Mouse (Mus musculus) CH12.LX (cell line): ENCODE results near the gene D330045A20Rik. TPM values are rescaled to one million over a fixed set of nuclear protein-coding genes. Genes with fewer than 3 reads are reported as not detected.

Experiments used
- DNase-seq: peaks from one replicate; pipeline ENCODE4 v3.0.0-alpha.2; 2013; ENCODE audit errors: extremely low read depth
- H3K27ac ChIP-seq: 2 replicates; pipeline ENCODE4 v1.5.1; 2012; ENCODE audit warnings: low read depth, mild to moderate bottlenecking, control low read depth, moderate library complexity; ENCODE audit not compliant: insufficient read depth
- H3K27me3 ChIP-seq: replicated peaks from 2 replicates; pipeline ENCODE3; 2012; ENCODE audit warnings: inconsistent platforms
- H3K36me3 ChIP-seq, 2 experiments: replicated peaks in 1 of 2; 2 replicates each; pipeline versions ENCODE3 to v1.6.1; 2012; ENCODE audit warnings: inconsistent platforms in 1 of 2, low read length in 1 of 2, mild to moderate bottlenecking in 1 of 2, mixed read lengths in 1 of 2, moderate library complexity in 1 of 2; ENCODE audit not compliant: control insufficient read depth in 1 of 2, insufficient read depth in 1 of 2
- H3K4me1 ChIP-seq, 2 experiments: 2 replicates each; pipeline ENCODE4 v1.6.1; 2012; ENCODE audit warnings: inconsistent platforms in 1 of 2, moderate library complexity in 1 of 2; ENCODE audit not compliant: insufficient read depth in 2 of 2, control insufficient read depth in 1 of 2
- H3K4me2 ChIP-seq: 2 replicates; pipeline ENCODE4 v1.6.1; 2012; ENCODE audit warnings: low read depth, mild to moderate bottlenecking, control low read depth; ENCODE audit not compliant: poor library complexity, insufficient read depth, severe bottlenecking
- H3K4me3 ChIP-seq, 3 experiments: fragments of 150-350 bp in 1 of 3; sonication (generic) in 1 of 3; replicated peaks in 1 of 3; 2 replicates each; pipeline versions ENCODE3 to v1.5.1; 2011 to 2012; ENCODE audit warnings: low read depth in 2 of 3, low read length in 2 of 3, mild to moderate bottlenecking in 2 of 3, moderate library complexity in 2 of 3, control low read depth in 1 of 3, improper control_type of control experiment in 1 of 3, inconsistent platforms in 1 of 3, mixed read lengths in 1 of 3; ENCODE audit not compliant: poor library complexity in 1 of 3
- H3K79me2 ChIP-seq: replicated peaks from 2 replicates; pipeline ENCODE4 v1.6.1; 2012; ENCODE audit warnings: mild to moderate bottlenecking, moderate library complexity; ENCODE audit not compliant: control insufficient read depth, poor library complexity, insufficient read depth, severe bottlenecking; ENCODE audit errors: extremely low read depth
- H3K9ac ChIP-seq: 2 replicates; pipeline ENCODE4 v1.6.1; 2012; ENCODE audit warnings: low read depth, mild to moderate bottlenecking, control low read depth, moderate library complexity; ENCODE audit not compliant: insufficient read depth
- H3K9me3 ChIP-seq: replicated peaks from 2 replicates; pipeline ENCODE3; 2012; ENCODE audit warnings: low read length, inconsistent platforms, mixed read lengths
- CHD1 ChIP-seq: IDR thresholded peaks from 2 replicates; pipeline ENCODE4 v1.6.1; 2012; ENCODE audit warnings: low read depth, low read length, improper control_type of control experiment, inconsistent platforms
- CHD2 ChIP-seq: IDR thresholded peaks from 2 replicates; pipeline ENCODE4 v1.6.1; 2011; ENCODE audit warnings: low read length, improper control_type of control experiment
- CTCF ChIP-seq, 2 experiments: IDR thresholded peaks in 1 of 2; conservative IDR thresholded peaks in 1 of 2; 2 replicates each; pipeline ENCODE4 v1.5.1; 2011 to 2012; ENCODE audit warnings: low read depth in 2 of 2, low read length in 2 of 2, improper control_type of control experiment in 1 of 2, inconsistent platforms in 1 of 2, mild to moderate bottlenecking in 1 of 2, moderate library complexity in 1 of 2
- E2F4 ChIP-seq: IDR thresholded peaks from 2 replicates; pipeline ENCODE4 v1.6.1; 2011; ENCODE audit warnings: low read depth, low read length, improper control_type of control experiment; ENCODE audit not compliant: insufficient replicate concordance
- HCFC1 ChIP-seq: IDR thresholded peaks from 2 replicates; pipeline ENCODE4 v1.6.1; 2012; ENCODE audit warnings: low read depth, mild to moderate bottlenecking, inconsistent platforms, low read length, improper control_type of control experiment
- KAT2A ChIP-seq: IDR thresholded peaks from 2 replicates; pipeline ENCODE4 v1.6.1; 2012; ENCODE audit warnings: low read length, improper control_type of control experiment, inconsistent platforms; ENCODE audit not compliant: insufficient replicate concordance
- MAFK ChIP-seq: IDR thresholded peaks from 2 replicates; pipeline ENCODE4 v1.6.1; 2011; ENCODE audit warnings: low read length, improper control_type of control experiment; ENCODE audit not compliant: insufficient replicate concordance
- MAZ ChIP-seq: IDR thresholded peaks from 2 replicates; pipeline ENCODE4 v1.6.1; 2012; ENCODE audit warnings: low read depth, mild to moderate bottlenecking, inconsistent platforms, low read length, improper control_type of control experiment, moderate library complexity
- MXI1 ChIP-seq: IDR thresholded peaks from 2 replicates; pipeline ENCODE4 v1.6.1; 2011; ENCODE audit warnings: mild to moderate bottlenecking, low read depth, low read length, improper control_type of control experiment
- MYC ChIP-seq: IDR thresholded peaks from 2 replicates; pipeline ENCODE4 v1.6.1; 2011; ENCODE audit warnings: low read depth, mild to moderate bottlenecking, improper control_type of control experiment, low read length
- NRF1 ChIP-seq: IDR thresholded peaks from 2 replicates; pipeline ENCODE4 v1.6.1; 2014; ENCODE audit warnings: low read depth, mild to moderate bottlenecking, inconsistent platforms, low read length, improper control_type of control experiment, moderate library complexity
- POLR2AphosphoS2 ChIP-seq: IDR thresholded peaks from 2 replicates; pipeline ENCODE4 v1.6.1; 2011; ENCODE audit warnings: low read depth, low read length, improper control_type of control experiment
- RCOR1 ChIP-seq: conservative IDR thresholded peaks from 2 replicates; pipeline ENCODE4 v1.6.1; 2012; ENCODE audit warnings: low read depth, mild to moderate bottlenecking, inconsistent platforms, low read length, improper control_type of control experiment
- SMC3 ChIP-seq: IDR thresholded peaks from 2 replicates; pipeline ENCODE4 v1.6.1; 2011; ENCODE audit warnings: low read depth, low read length, improper control_type of control experiment
- TCF12 ChIP-seq: IDR thresholded peaks from 2 replicates; pipeline ENCODE4 v1.6.1; 2014; ENCODE audit warnings: low read depth, mild to moderate bottlenecking, inconsistent platforms, low read length, improper control_type of control experiment
- UBTF ChIP-seq: IDR thresholded peaks from 2 replicates; pipeline ENCODE4 v1.6.1; 2012; ENCODE audit warnings: low read depth, mild to moderate bottlenecking, inconsistent platforms, low read length, improper control_type of control experiment, moderate library complexity
- USF2 ChIP-seq: conservative IDR thresholded peaks from 2 replicates; pipeline ENCODE4 v1.6.1; 2011; ENCODE audit warnings: low read depth, low read length, improper control_type of control experiment
- ZKSCAN1 ChIP-seq: IDR thresholded peaks from 2 replicates; pipeline ENCODE4 v1.6.1; 2012; ENCODE audit warnings: low read depth, inconsistent platforms, low read length, improper control_type of control experiment, borderline replicate concordance
- ZMIZ1 ChIP-seq: IDR thresholded peaks from 2 replicates; pipeline ENCODE4 v1.6.1; 2012; ENCODE audit warnings: low read depth, mild to moderate bottlenecking, inconsistent platforms, low read length, improper control_type of control experiment
- dilution Hi-C: fragments of 300-500 bp; cut with MboI; formaldehyde crosslinking; loops from 2 replicates; pipeline ENCODE4 v1.14.3; 2020; ENCODE audit warnings: low sequenced_read_pairs; ENCODE audit not compliant: extremely low pct_unique_long_range_greater_than_20kb, extremely low pct_ligation_motif_present
- in situ Hi-C: fragments of 300-500 bp; cut with MboI; formaldehyde crosslinking; loops from 3 replicates; pipeline ENCODE4 v1.14.3; 2019; ENCODE audit warnings: low sequenced_read_pairs, low pct_ligation_motif_present, low pct_unique_long_range_greater_than_20kb, mixed read lengths
- polyA plus RNA-seq: library from polyadenylated mRNA; unstranded; fragments of >175 nt; gene quantifications from 2 replicates; pipeline ENCODE4 v1.2.1, GENCODE M21; 2012; ENCODE audit warnings: low read depth; ENCODE audit not compliant: insufficient read length
- total RNA-seq, 2 experiments: library from RNA; depleted of rRNA; stranded (reverse); fragments of 300-350 nt in 1 of 2; fragments of >200 nt in 1 of 2; gene quantifications; 2 replicates each; pipeline ENCODE4 v1.2.3; 2012 to 2014

Gene D330045A20Rik
- total and polyA plus RNA-seq, 3 experiments: not detected

GRCm38 (mm10) chrX:139529678-139530077, 49.5 kb downstream of the D330045A20Rik start:
- TF ChIP-seq CTCF (conservative IDR thresholded peaks at IDR 0.05 in 1 of 2, IDR thresholded peaks at IDR 0.05 in 1 of 2; ENCODE audit: low read depth in 2 of 2, low read length in 2 of 2) (no peak), CHD1 (no peak), MAFK (no peak), SMC3 (no peak)
- in situ Hi-C loops (no loop called here), dilution Hi-C loops (no loop called here)
- no peak overlapping the region for H3K4me2 ChIP-seq
- H3K9ac ChIP-seq: no peak overlapping the region
- no peaks in the 10 kb centered on the region for H3K4me1 ChIP-seq
- H3K9me3 ChIP-seq: no peaks in the 10 kb centered on the region
- H3K27ac ChIP-seq: no peak overlapping the region
- no peaks in the 10 kb centered on the region for H3K36me3 ChIP-seq
- no peak for DNase-seq
- no peak overlapping the region for H3K4me3 ChIP-seq
- H3K27me3 ChIP-seq: no peaks in the 10 kb centered on the region
- H3K79me2 ChIP-seq: no peaks in the 10 kb centered on the region

- TF ChIP-seq E2F4 (no peak), ZMIZ1 (no peak), MAZ (no peak), HCFC1 (no peak), MYC (no peak), MAFK (no peak), MXI1 (no peak), ZKSCAN1 (no peak), TCF12 (no peak), KAT2A (no peak), NRF1 (no peak), UBTF (no peak), RCOR1 (no peak), CHD2 (no peak), POLR2AphosphoS2 (no peak), USF2 (no peak), CHD1 (no peak)
- Histone ChIP-seq H3K4me3 (no peak overlapping the region), H3K9me3 (no peaks in the 10 kb centered on the region), H3K27me3 (no peaks in the 10 kb centered on the region), H3K36me3 (no peaks in the 10 kb centered on the region), H3K79me2 (no peaks in the 10 kb centered on the region), H3K27ac (no peak overlapping the region), H3K4me1 (no peaks in the 10 kb centered on the region), H3K4me2 (no peak overlapping the region), H3K9ac (no peak overlapping the region)
- dilution Hi-C loops: no loop called here
- in situ Hi-C loops: no loop called here
- no peak for DNase-seq
Measured at GRCm38 (mm10) chrX:139532293-139532692, 52.1 kb downstream of the D330045A20Rik start.
